Mouse (Mus musculus) yolk sac, embryonic 10.5 days (tissue): ENCODE measurements at regions not wholly inside any gene's neighbourhood (a gene's known extent, or its start where the extent isn't known, plus 50 kb on each side); places are given as distances from the start of the nearest gene placed in this dataset.

ENCODE experiments used
- DNase-seq: peaks from one replicate; pipeline ENCODE4 v3.0.0-alpha.2; 2017; ENCODE audit warnings: low spot score

DNA sequence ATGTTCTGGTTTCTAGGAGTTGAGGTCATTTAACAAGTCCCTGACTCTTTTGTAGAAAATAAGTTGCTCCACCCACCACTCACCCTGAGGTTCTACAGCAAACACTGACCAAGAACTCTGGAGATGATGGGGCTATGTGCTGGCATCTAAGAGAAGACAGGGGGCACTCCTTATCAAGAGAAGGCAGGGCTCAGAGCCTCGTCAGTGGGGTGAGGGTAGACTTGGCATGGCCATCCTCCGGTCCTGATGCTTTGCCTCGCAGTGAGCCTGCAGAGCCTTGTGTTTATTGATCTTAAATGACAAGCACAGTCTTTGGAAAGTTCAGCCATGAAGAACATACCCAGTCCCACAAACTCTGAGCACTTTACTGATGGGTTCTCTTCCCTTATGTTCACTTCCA lies 370.1 kb upstream of the 3110018I06Rik start:
- DNase-seq = no peak

DNA sequence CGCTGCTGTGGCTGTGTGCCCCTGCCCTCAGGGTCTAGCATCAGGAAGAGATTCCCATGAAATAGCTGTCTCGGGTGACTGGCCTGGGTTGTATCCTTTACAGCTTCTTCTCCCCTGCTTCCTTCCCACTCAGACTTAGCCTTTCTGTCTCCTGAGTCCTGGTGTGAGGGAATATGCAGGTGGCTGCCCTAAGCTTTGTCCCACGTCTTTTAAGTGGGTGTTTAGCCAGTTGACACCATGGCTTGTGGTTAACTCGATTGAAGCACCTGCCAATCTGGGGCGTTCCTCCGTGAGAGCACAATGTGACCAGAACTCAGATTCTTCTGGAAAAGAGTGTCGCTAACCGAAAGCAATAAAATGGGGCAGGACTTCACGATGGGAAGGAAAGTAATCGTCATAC lies 369.4 kb upstream of the 3110018I06Rik start:
- no peak for DNase-seq

DNA sequence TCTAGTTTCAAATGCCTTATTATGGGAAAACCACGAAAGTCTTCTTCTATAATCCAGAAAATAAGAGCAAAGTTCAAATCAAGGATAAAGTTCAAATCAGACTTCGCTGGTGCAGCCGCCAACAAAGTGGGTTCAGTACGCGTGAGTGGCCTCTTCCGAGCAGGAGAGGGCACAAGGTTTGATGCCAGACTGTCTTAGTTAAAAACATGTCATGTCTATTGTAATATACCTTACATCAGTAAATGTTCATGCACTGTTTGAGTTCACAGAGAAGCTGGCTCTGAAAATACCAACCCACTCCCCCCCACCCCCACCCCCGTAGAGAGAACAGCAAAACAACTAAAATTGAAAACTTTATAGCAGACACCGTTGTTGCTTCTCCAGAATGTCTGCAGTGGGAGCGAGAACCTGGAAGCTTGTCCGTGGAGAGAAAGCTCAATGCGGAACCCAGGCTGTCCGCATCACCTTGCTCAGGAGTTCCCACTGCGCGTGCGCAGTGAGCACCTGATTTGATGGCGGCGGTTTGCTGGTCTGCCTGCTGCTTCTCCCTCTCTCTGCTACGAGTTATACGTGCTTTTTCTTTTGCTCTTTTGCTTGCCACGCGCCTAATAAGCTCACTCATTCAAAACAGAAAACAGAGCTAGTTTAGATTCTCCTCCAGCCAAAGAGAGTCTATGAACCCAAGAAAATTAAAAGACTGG lies 367.8 kb upstream of the 3110018I06Rik start:
- DNase-seq = no peak

DNA sequence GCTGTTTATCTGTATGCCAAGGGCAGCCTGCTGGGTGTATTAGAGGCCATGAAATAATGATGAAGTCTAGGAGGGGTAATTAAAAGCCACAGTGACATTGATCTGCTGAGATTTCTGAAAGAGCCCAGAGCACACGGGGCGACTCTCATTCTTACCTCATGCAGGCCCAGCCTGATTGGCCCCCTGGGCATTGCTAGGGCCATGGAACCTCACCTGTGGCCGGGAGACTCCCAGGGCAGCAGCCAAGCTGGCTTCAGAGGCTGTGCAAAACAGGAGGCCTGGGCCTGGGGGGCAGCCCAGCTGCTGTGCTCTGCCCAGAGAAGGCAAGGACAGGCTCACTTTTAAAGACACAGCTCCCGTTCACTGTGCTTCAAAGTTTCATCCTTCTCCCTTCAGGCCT lies 366.4 kb upstream of the 3110018I06Rik start:
- no peak for DNase-seq

DNA sequence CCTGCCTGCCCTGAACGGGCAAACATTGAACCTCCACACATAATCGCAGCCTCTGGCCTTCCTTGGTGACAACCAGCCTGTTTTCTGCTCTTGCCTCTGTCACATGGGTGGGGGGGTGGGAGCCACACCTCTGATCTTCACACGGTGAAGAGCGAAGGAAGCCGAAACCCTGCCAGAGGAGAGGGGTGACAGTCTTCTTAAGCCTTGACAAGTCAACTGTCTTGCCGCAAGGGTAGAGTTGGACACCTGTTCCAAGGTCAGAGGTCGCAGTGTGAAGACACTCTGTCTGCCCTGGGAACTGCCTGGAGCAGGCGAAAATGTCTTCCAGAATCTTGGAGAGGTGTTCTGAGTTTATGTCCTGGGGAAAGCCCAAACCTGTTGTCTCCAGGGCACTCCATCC lies 364.8 kb upstream of the 3110018I06Rik start:
- DNase-seq = no peak

DNA sequence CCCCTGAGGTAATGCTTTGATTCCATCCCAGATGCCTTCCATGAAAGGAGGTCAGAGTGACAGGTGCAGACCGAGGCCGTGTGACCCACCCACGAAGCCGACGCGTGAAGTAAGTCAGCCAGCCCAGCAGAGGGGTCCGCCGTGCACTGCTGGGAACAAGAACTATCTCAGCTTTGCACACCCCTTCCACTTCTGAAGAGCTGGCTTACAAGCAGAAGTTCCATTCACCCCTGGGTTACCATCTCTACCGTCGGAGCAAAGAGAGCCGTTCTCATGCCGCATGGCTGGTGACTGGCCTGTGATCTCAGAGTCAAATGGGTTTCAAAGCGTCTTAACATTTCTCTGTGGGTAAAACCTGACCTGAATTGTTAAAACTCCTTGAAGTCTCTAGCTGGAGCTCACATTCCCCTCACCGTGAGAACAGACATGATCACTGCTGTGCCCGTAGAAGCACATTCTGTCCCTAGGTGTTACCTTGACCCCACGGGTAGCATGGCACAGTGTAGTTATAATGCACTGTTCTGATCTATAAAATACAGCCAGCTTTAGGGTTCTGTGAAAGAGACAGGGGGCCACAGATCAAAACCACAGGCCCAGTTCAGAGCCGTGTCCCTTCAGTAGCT lies 364.1 kb upstream of the 3110018I06Rik start:
- no peak for DNase-seq

DNA sequence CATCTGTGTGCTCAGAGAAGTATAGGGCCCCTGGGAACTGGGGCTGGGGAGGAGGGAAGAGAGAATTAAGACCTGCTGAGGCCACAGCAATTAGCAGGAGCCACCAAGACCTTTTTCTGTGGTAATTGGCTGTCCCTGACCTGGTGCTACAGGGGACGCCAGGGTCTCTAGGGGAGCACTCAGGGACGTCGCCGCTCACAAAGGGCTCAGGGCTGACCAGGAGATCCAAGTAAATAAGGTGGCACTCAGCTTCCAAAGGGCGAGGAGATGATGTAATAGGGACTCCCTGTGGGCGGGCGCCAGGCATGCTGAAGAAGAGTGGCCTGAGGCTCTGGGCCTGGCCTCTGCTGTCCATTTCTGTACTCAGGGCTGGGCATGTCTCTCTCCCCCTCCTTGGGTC lies 363.2 kb upstream of the 3110018I06Rik start:
- no peak for DNase-seq

DNA sequence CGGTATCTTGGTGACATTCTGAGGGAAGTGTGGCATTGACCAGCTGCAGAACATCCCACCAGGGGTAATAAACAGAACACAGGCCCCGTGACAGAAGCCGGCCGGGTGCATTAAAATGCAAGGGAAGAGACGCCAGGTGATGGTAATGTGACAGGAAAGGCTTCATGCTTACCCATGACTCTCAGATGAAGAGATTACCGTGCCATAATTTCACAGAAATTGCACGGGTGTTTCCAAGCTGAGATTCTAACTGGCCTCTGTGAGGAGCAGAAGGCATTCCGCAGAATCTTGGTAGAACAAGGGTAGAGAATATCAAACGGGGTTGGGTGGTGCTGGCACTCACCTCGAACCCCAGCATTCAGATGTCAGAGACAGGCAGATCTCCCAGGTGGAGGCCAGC lies 362.4 kb upstream of the 3110018I06Rik start:
- no peak for DNase-seq

DNA sequence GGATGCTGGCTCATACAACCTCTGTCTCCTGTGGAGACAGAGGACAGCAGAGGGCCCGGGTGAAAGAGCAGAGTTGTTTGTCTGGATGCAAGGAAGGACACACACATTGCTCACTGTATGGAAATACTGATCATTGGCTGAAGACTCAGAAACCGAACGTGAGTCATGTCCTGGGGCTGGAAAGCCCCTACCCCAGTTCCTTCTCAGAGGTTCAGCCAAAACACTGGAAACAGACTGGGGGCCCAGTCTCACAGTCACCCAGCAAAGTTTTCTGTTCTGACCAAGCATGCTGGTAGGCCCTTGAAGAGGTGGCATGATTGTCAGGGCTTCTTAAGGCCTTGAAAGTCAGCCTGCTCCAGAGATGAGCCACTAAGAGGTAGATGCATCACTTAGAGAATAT lies 360.8 kb upstream of the 3110018I06Rik start:
- no peak for DNase-seq

DNA sequence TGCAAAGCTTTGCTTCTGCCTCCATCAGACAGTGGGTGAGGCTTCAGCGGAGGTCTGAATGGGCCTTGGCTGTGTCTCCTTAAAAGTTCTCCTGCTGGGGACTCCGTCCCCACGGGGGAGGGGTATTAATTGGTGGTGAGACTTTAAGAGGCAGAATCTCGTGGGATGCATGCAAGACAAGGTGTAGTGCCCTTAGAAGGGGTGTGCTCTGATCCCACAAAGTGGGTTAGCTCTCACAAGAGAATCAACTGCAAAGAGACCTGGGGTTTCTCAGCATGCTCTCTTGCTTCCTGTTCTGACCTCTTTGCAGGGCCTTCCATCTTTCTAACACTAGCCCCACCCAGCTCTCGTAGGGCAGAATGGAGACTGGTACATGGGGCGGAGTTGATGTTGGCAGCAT lies 359.2 kb upstream of the 3110018I06Rik start:
- DNase-seq = no peak

DNA sequence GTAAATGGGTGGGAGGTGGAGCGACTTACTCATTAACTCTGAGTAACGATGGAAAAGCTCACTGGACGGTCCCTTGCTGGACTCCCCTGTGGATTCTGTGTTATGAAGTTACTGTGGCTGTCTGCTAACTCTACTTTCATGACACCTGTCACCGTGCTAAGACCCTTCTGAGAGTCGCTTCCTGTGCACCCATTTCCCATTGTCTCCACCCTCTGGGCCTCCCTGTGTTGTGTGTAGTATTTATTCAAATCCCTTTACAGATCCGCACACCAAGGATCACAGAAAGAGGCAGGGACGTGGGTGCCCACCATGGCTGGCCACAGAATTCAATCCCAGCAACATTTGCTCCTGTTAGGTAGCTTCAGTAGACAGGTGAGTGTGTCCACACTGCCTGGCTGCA lies 357.1 kb upstream of the 3110018I06Rik start:
- no peak for DNase-seq

DNA sequence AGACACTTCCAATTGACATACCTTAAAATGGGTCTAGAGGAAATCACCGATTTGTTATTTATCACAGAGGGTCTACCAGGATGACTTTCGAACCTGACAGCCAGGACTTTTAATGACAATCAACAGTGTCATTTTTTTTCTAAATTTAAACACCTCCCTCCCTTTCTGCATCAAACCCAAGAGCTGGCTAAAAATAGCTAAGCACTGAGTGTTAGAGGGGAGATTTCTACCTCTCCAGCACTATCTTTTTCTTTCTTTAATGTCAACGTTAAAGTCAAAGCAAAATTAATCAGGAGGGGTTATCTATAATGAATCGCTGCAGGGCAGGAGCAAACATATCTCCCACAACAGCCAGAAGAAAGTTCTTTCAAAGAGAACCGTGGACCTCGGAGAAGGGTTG lies 356.6 kb upstream of the 3110018I06Rik start:
- no peak for DNase-seq

DNA sequence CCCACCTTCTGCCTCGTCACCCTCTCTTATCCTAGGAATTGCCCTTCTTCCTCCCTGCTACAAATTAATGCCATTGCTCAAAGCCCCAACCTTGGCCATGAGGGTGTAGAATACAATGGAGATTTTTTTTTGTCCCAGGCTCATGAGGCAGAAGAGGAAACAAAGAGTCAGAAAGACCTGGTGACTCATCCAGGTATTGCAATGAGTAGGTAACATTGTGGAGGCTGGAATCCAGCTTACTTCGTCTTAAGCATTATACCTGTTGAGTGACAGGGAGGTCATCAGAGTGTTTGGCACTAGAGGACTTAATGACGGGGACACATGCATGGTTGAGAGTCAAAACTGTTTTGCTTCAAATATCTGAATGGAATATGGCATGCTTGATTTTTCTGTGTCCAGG lies 355.9 kb upstream of the 3110018I06Rik start:
- no peak for DNase-seq

DNA sequence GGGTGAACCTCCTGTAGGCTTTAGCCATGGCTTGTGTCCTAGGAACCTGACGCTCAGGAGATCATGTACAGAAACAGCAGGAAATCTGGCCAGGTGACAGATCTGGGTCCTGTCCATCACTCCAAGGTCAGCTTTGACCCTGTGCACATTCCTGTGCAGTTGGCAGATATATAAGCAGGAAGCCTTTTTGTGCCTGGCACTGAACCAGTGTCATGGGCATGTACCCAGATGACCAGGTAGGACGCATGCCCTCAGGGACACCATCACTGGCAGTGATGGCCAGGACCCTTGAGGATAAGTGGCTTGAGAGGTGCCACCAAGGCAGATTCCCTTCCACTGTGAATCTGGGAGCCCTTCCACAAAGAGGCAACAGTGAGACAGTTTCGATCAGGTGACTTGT lies 354.1 kb upstream of the 3110018I06Rik start:
- no peak for DNase-seq

DNA sequence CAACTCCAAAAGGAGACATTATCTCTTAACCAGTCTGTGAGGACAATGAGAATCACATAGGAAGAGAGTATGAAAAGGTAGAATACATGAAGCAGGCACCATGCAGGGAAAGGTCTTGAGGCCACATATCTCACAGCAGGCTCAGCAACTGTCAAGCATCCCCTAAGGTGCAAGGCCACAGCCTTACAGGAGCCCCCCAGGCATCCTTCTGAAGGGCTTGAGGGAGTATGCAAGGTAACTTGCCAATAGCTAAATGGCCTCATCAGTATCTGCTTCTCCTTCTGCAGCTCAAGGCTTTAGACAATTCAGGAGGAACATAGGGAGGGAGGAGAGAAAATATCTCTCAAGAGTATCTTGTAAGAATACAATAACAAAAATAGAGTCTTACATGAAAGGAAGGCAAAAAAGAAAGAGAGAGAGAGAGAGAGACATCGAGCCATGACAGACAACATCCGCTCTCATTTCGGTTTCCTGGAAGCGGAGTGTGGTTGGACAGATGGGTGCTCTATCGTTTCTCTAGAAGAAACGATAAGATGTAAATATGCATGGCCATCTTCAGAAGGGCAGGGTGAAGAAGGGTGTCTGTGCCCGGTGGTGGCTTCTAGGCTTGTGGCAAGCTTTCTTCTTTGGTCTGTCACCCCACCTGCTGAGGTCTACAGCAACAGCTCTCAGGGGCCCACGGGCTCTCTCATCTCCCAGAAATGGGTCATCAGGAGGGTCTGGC lies 349.6 kb upstream of the 3110018I06Rik start:
- DNase-seq = no peak

DNA sequence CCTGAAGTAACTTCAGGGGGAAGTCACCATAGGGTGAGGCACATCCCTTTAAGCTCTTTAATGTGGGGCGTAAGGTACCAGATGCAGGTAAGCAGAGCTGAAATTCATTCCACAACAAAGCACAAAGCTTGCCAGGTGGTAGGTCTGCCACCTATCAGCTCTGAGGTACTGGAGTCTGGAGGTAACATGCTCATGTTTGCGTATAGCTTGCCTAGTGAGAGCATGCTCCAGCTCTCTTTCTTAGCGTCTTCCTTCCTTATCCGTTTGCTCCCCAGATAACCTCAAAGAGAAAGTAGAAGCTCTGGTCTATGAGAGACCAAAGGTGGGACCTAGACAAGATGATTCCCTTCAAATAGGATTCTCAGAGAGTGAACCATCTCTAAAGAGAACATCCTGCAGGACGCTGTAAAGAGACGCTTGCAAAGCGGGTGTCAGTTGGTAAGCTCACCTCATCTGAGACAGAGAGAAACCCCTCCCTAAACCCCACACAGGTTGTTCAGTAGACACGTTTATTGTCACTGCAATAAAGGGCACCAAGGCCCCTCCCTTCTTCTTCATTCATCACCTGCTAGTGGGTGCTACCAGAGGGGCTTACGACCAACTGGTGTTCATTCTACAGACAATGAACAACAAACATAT lies 347.4 kb upstream of the 3110018I06Rik start:
- no peak for DNase-seq

DNA sequence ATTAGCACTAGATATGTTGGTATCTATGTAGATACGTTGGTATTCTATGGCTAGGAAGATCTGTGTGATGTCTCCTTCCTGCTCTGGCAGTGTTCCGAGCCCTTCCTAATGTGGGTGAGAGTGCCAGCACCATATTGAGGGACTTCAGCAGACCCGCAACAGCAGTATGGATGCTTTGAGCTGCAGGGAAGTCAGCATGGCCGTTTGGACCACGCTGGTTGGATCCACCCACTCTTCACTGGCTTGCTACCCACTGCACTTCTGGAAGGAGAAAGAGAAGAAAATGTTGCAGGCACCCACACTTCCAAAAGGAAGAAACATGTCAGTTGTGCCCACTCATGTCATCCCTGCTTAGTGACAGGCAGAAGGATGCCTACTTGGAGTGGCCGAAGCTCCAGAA lies 346.2 kb upstream of the 3110018I06Rik start:
- no peak for DNase-seq

DNA sequence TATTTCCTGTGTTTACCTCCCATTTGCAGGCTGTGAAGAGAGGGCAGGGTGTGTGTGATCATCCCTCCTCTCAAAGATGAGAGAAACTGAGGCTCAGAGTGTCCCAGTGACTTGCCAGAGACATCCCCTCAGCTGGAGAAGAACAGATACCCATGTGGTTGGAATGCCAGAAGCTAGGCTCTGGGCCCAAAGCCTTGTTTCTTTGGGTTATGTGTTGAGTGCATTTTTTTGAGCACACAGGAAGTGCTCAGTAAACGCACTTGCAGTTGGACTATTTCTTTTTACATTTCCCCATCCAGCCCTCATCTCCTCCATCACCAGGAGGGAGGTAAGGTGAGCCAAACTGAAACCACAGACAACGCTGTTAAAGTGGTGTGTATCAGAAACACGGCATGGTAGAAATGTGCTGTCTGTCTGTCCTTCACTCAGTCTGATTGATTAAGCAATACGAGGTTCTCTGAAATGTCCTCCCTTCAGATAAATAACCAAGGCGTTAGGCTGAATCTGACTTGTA lies 341.8 kb upstream of the 3110018I06Rik start:
- no peak for DNase-seq

DNA sequence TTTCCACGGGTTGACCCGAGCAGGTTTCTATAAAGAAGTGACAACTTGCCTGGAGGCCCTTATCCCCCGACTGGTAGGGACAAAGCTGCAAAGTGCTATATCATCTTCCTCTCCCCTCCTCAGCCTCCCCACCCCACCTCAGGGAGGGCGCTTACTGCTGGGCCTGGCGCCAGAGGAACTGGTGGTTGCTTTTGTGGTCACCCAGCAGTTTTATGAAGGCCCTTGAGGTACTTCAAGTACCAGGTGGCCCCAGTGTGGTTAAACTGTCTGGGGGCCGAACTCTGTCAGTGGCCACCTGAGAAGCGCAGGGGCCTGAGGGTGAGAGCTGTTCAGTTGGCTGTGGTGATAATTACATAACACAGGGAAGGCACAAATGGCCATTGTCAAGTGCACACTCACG lies 340.0 kb upstream of the 3110018I06Rik start:
- no peak for DNase-seq

DNA sequence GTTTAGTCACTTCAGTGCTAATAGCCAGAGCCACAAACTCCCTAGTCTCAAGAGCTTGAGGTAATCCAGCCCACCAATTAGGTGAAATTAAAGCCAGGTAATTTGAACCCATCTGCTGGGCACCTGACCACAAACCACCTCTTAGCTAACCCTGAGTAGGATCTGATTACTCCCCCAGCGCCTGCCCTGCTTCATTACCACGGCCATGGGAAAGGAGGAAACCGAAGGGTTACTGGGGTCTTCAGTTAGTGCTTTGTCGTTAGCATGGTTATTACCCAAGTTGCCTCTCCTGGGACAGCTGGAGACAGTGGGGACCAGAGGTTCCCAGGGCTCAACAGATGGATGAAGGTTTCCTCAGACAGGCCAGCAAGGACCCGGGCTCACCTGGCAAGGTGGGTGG lies 337.3 kb upstream of the 3110018I06Rik start:
- no peak for DNase-seq

DNA sequence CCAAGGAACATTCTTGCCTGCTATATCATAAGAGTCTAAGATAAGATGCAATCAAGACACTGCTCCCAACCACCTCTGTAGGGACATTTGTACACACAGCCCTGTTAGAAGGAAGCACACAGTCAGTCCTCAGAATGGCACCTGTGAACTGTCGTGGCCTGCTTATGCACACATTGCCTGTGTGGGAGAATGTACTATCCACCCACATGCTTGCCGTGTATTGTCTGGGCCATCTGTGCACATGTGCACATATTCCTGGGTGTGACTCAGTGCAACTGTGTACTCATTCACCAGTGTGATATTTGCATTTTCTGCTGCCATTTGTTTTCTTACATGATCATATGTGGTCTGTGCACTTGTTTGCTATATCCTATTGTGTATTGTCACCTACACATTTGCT lies 333.8 kb upstream of the 3110018I06Rik start:
- DNase-seq = no peak

DNA sequence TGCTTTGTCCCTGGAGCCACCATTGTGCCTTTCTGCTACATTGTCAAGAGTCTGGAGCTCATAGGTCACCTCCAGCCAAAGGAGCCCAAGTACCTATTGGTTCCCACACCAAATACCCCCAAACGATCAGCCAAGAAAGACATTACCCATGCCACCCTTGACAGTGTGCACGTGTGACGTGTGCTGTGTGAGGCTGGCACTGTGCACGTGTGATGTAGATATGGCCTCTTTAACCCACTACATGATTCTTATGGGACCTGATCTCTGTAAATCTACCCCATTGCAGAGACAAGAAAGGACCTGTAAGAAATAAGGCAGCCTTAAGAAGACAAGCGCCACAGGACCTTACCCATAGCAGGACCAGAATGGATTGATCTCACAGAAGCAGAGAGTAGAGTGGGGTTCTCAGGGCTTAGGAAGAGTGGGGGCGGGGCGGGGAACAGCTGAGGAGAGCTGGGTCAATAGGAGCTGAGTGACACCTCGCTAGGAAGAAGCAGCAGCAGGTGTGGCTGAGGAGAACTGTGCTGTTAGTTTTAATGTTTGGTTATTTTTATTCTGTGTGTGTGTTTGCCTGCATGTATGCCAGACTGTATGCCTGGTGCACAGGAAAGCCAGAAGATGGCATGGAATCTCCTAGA lies 331.5 kb upstream of the 3110018I06Rik start:
- no peak for DNase-seq
